Mouse (Mus musculus) midbrain, embryonic 16.5 days (tissue): ENCODE data around the gene Pold2. TPM values are rescaled to one million over a fixed set of nuclear protein-coding genes. Genes with fewer than 3 reads are reported as not detected.

Experiments used
- ATAC-seq: fragments of 200-750 bp; cut with Nextera tagmentation; 2 replicates; pipeline ENCODE4 v1.8.0; 2017; ENCODE audit warnings: moderate TSS enrichment
- H3K27ac ChIP-seq: fragments of 300-500 bp; sonication (generic); 2 replicates; pipeline ENCODE4 v1.5.1; 2014; ENCODE audit warnings: mild to moderate bottlenecking, low read length, mixed read lengths
- H3K27me3 ChIP-seq: fragments of 300-500 bp; sonication (generic); 2 replicates; pipeline ENCODE4 v1.6.1; 2014; ENCODE audit warnings: low read depth, low read length, mixed read lengths; ENCODE audit not compliant: control insufficient read depth, insufficient read depth
- H3K36me3 ChIP-seq: fragments of 300-500 bp; sonication (generic); 2 replicates; pipeline ENCODE4 v1.6.1; 2014; ENCODE audit warnings: mild to moderate bottlenecking, low read length, moderate library complexity, mixed read lengths; ENCODE audit not compliant: control insufficient read depth, insufficient read depth
- H3K4me1 ChIP-seq: fragments of 300-500 bp; sonication (generic); 2 replicates; pipeline ENCODE4 v1.6.1; 2014; ENCODE audit warnings: mild to moderate bottlenecking, low read length, mixed read lengths; ENCODE audit not compliant: control insufficient read depth, insufficient read depth
- H3K4me2 ChIP-seq: fragments of 300-500 bp; sonication (generic); 2 replicates; pipeline ENCODE4 v1.6.1; 2014; ENCODE audit warnings: mild to moderate bottlenecking, low read length, mixed read lengths
- H3K4me3 ChIP-seq: fragments of 300-500 bp; sonication (generic); 2 replicates; pipeline ENCODE4 v1.5.1; 2014; ENCODE audit warnings: low read depth, mild to moderate bottlenecking, low read length, moderate library complexity, mixed read lengths
- H3K9ac ChIP-seq: fragments of 300-500 bp; sonication (generic); 2 replicates; pipeline ENCODE4 v1.6.1; 2014; ENCODE audit warnings: low read depth, low read length, mixed read lengths
- H3K9me3 ChIP-seq: fragments of 300-500 bp; sonication (generic); replicated peaks from 2 replicates; pipeline ENCODE4 v1.6.1; 2014; ENCODE audit warnings: mild to moderate bottlenecking, low read length, mixed read lengths; ENCODE audit not compliant: control insufficient read depth, poor library complexity, severe bottlenecking
- WGBS: fragments of 180-500 bp; shearing (Covaris S2); extraction: QIAGEN DNeasy Blood & Tissue Kit; methylation state at CpG from one replicate; pipeline ENCODE4 v1.1.7; 2014; 5-methylcytosine and 5-hydroxymethylcytosine counted together
- polyA plus RNA-seq: library from polyadenylated mRNA; unstranded; fragments of >200 nt; fragmentation: Nextera tagmentation; extraction: Ambion mirVana; gene quantifications from 2 replicates; pipeline ENCODE4 v1.2.1, GENCODE M21; 2015

The Pold2 gene
- polyA plus RNA-seq, 1 experiment from 2014 or later = 57.4 TPM

DNA sequence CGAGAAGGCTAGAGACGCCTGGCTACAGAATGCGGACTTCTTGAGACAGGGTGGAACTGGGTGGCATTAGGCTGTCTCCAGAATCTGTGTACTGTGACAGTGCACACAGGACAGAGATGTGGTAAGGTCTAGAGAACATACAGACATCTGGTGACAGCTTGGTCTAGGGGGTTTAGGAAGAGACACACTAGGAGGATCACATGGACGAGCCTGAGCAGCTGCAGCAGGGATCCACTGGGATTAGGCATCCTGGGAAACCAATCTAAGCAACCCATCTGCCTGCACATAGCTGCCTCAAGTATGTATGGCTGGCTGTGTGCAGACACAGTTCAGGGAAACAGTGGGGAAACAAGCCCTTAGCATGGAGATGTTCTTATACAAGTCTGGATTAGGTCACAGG is 35.8 kb upstream of the Pold2 start:
- Histone ChIP-seq H3K4me3 (no peak overlapping the region), H3K27ac (no peak overlapping the region), H3K27me3 (no peaks in the 10 kb centered on the region), H3K4me2 (no peak overlapping the region), H3K4me1 (no peaks in the 10 kb centered on the region), H3K36me3 (no peaks in the 10 kb centered on the region), H3K9ac (no peak overlapping the region), H3K9me3 (no peaks in the 10 kb centered on the region)
- WGBS = 79% methylated on average over 4 of the region's 4 CpGs
- ATAC-seq = no peak

DNA sequence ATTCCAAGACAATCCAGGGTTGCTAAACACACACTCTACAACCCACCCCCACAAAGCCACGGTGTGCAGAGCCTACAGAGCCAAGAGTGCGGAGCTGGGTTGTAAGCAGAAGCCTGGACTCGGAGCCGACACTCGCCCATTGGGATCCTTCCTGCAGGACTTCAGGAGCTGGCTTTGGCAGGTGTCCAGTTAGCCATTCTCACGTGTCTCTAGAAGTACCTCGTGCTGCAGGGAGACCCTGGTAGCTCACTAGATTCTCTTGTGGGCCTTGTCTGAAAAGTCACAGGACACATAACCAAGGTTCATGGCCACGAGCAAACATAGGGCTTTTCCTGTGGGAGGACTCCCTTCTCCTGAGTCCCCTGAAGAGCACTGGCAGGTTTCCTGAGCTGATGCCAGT is 35.2 kb upstream of the Pold2 start:
- H3K9me3 ChIP-seq = no peaks in the 10 kb centered on the region
- H3K4me2 ChIP-seq = no peak overlapping the region
- no peak overlapping the region for H3K27ac ChIP-seq
- no peaks in the 10 kb centered on the region for H3K4me1 ChIP-seq
- no peaks in the 10 kb centered on the region for H3K36me3 ChIP-seq
- WGBS = 67% methylated on average over 8 of the region's 8 CpGs
- no peaks in the 10 kb centered on the region for H3K27me3 ChIP-seq
- no peak for ATAC-seq
- H3K9ac ChIP-seq = no peak overlapping the region
- H3K4me3 ChIP-seq = no peak overlapping the region

DNA sequence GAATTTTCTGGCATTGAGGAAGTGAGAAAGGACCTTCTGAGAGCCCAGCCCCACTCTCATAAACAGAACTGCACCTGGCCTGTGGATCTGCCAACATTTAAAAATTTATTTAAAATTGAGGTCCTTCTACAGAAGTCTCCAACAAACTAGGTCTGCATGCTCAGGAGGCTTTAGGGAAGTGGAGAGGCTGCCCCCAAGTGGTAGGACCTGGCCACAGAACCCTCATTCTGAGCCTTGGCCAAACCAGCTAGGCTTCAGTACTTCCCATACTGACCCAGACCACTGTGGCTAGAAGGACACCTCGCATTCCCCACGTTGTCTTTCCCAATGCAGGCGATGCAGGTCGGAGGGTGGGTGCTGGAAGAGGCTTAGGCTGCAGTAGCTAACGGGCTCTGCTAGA is 34.5 kb upstream of the Pold2 start:
- Histone ChIP-seq H3K4me2 (no peak overlapping the region), H3K4me3 (no peak overlapping the region), H3K9me3 (no peaks in the 10 kb centered on the region), H3K9ac (no peak overlapping the region), H3K27me3 (no peaks in the 10 kb centered on the region), H3K27ac (no peak overlapping the region), H3K4me1 (no peaks in the 10 kb centered on the region), H3K36me3 (no peaks in the 10 kb centered on the region)
- WGBS = 36% methylated on average over 5 of the region's 5 CpGs
- no peak for ATAC-seq

DNA sequence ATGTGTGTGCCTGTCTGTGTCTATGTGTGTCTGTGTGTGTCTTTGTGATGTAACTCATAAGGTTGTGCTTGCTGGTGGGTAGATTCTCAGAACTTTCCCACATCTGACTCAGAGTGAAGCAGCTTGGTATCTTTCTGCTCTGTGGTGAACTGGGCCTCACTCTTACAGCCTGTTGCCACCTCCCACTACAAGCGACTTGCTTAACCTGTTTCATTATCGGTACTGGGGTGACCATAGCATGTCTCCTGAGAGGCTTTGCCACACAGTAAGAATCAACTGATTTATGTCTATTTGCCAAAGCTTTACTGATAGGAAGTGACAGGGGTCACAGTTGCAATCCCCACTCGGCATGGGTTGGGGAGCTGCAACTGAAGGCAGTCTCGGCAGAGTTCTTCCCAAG is 30.6 kb upstream of the Pold2 start:
- Histone ChIP-seq H3K4me3 (no peak overlapping the region), H3K4me2 (no peak overlapping the region), H3K27ac (no peak overlapping the region), H3K9me3 (no peaks in the 10 kb centered on the region), H3K36me3 (no peaks in the 10 kb centered on the region), H3K4me1 (no peaks in the 10 kb centered on the region), H3K27me3 (no peaks in the 10 kb centered on the region), H3K9ac (no peak overlapping the region)
- 79% methylated on average over 4 of the region's 4 CpGs for WGBS
- ATAC-seq = no peak

DNA sequence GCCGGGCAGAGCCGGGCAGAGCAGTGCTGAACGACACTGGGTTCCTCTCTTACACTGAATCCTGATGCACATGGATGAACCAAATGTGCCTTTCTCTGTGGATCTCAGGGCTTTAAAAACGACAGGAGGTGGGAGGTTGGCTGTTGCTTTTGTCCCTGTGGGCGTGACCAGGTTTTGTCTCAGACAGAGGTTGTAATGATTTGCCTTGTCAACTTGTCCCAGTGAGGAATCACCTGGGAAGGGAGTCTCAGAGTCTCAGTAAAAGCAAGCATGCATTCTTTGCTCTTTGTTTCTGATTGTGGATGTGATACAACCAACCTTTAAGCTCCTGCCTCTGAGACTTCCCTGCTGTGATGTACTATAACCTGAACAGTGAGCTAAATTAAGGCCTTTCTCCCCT is 29.0 kb upstream of the Pold2 start:
- ATAC-seq = no peak
- no peaks in the 10 kb centered on the region for H3K36me3 ChIP-seq
- peaks cover 9% of the 10 kb centered on the region for H3K4me1 ChIP-seq
- H3K9me3 ChIP-seq = no peaks in the 10 kb centered on the region
- no peaks in the 10 kb centered on the region for H3K27me3 ChIP-seq
- H3K27ac ChIP-seq = no peak overlapping the region
- H3K4me2 ChIP-seq = no peak overlapping the region
- H3K4me3 ChIP-seq = no peak overlapping the region
- no peak overlapping the region for H3K9ac ChIP-seq
- 39% methylated on average over 5 of the region's 5 CpGs for WGBS

DNA sequence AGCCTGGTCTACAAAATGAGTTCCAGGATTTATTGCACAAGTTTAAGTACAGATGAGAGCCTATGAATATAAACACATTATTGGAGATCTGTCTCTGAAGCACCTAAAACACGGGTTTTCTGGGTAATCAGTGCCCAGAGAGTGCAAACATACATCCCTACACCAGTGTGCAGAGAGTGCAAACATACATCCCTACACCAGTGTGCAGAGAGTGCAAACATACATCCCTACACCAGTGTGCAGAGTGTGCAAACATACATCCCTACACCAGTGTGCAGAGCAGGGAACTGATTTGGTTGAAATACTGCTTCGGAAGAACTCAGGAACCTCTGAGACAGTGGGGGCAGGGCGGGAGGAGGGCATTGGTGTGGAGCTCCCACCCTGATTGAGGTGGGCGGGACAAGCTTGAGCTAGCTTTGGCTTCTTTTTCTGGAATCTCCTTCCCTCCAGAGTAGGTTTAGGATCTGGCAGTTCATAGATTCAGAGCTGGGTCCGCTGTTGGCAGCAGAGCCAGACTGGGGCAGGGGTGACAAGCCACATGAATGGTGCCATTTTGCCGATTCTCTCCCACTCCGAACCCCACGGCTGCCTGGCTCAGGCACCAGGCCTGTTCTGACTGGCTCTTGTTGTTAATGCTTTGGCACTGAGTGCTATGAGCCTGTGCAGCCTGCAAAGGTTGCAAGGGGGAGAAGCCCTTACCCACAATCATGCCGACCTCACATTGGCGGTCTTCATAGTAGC is 27.9 kb upstream of the Pold2 start:
- Histone ChIP-seq H3K4me2 (no peak overlapping the region), H3K27me3 (no peaks in the 10 kb centered on the region), H3K4me3 (no peak overlapping the region), H3K36me3 (no peaks in the 10 kb centered on the region), H3K9me3 (no peaks in the 10 kb centered on the region), H3K4me1 (peaks cover 18% of the 10 kb centered on the region), H3K27ac (no peak overlapping the region), H3K9ac (no peak overlapping the region)
- WGBS = 81% methylated on average over 10 of the region's 10 CpGs
- no peak for ATAC-seq

DNA sequence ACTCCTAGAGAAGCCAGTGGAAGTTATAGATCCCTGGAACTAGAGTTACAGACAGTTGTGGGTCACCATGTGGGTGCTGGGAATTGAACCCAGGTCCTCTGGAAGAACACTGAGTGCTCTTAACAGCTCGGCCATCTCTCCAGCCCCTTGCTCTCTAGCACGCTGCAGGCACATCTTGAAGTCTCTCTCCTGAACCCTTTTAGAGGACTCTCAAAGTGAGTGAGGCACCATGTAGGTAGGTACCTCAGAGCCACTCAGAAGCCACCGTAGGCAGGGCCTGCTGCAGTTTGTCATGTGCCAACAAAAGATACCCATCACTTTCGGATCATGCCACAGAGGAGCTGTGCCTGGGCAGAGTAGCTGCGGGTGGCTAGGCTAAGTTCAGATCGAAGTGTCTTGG is 26.8 kb upstream of the Pold2 start:
- H3K9me3 ChIP-seq = no peaks in the 10 kb centered on the region
- H3K4me2 ChIP-seq = no peak overlapping the region
- H3K36me3 ChIP-seq = no peaks in the 10 kb centered on the region
- H3K27me3 ChIP-seq = no peaks in the 10 kb centered on the region
- no peak for ATAC-seq
- peaks cover 19% of the 10 kb centered on the region for H3K4me1 ChIP-seq
- no peak overlapping the region for H3K9ac ChIP-seq
- 95% methylated on average over 6 of the region's 6 CpGs for WGBS
- no peak overlapping the region for H3K27ac ChIP-seq
- H3K4me3 ChIP-seq = no peak overlapping the region

DNA sequence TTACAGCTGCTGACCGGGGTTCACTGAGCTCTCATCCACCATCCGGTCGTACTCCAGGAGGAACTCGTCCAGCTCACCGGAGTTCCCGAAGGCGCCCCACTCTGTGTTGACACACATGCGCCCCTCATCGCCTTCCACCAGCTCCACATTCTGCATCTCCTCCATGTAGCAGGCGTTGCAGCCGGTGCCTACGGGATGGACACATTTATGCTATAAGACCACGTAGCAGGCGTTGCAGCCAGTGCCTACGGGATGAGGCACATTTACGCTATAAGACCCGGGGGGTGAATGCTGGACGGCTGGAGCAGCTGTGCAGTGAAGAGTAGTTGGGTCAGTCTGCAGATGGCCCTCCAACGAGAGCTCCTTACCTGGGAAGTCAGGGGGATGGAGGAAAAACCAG is 26.3 kb upstream of the Pold2 start:
- no peak overlapping the region for H3K4me3 ChIP-seq
- no peaks in the 10 kb centered on the region for H3K27me3 ChIP-seq
- no peak overlapping the region for H3K27ac ChIP-seq
- no peak overlapping the region for H3K9ac ChIP-seq
- H3K4me1 ChIP-seq = peaks cover 19% of the 10 kb centered on the region
- no peaks in the 10 kb centered on the region for H3K9me3 ChIP-seq
- 85% methylated on average over 19 of the region's 19 CpGs for WGBS
- ATAC-seq = no peak
- no peaks in the 10 kb centered on the region for H3K36me3 ChIP-seq
- no peak overlapping the region for H3K4me2 ChIP-seq

DNA sequence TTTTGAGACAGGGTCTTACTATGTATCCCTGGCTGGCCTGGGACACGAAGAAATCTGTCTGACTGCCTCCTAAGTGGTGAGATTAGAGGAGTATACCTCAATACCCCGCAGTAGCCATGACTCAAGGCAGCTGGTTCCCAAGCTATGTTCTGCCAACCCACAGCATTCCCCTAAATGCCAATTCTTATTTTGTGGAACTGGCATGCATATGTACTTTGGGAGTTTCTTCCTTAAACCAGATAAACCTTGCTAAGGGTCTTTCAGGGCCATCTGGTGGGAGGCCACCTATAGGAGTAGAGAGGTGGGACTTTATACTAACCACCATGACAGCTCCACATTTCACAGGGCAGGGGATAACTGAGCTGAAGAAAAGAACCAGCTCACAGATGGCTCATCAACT is 25.8 kb upstream of the Pold2 start:
- Histone ChIP-seq H3K27me3 (no peaks in the 10 kb centered on the region), H3K9me3 (no peaks in the 10 kb centered on the region), H3K9ac (no peak overlapping the region), H3K27ac (no peak overlapping the region), H3K4me1 (peaks cover 19% of the 10 kb centered on the region), H3K4me3 (no peak overlapping the region), H3K36me3 (no peaks in the 10 kb centered on the region), H3K4me2 (no peak overlapping the region)
- 83% methylated on average over 2 of the region's 2 CpGs for WGBS
- no peak for ATAC-seq
